Mouse (Mus musculus) MEL (cell line): ENCODE measurements around the gene Ddx21. TPM values are rescaled to one million over a fixed set of nuclear protein-coding genes. Genes with fewer than 3 reads are reported as not detected.

ENCODE experiments used
- DNase-seq: peaks from one replicate; pipeline ENCODE4 v3.0.0; 2011; ENCODE audit warnings: low read depth, low spot score
- H3K27ac ChIP-seq: 2 replicates; pipeline ENCODE4 v1.5.1; 2012; ENCODE audit warnings: low read depth, mild to moderate bottlenecking, control low read depth, low read length, moderate library complexity; ENCODE audit not compliant: control insufficient read depth
- H3K27me3 ChIP-seq, 2 experiments: fragments of 150-350 bp in 1 of 2; sonication (generic) in 1 of 2; 2 replicates each; pipeline ENCODE4 v1.6.1; 2012; ENCODE audit warnings: low read length in 2 of 2, mild to moderate bottlenecking in 2 of 2, improper control_type of control experiment in 1 of 2, moderate library complexity in 1 of 2; ENCODE audit not compliant: insufficient read depth in 2 of 2, control insufficient read depth in 1 of 2
- H3K36me3 ChIP-seq, 2 experiments: 2 replicates each; pipeline ENCODE4 v1.6.1; 2012 to 2014; ENCODE audit warnings: low read length in 2 of 2, improper control_type of control experiment in 1 of 2, inconsistent platforms in 1 of 2, mild to moderate bottlenecking in 1 of 2; ENCODE audit not compliant: insufficient read depth in 2 of 2, control insufficient read depth in 1 of 2
- H3K4me1 ChIP-seq, 2 experiments: fragments of 150-350 bp in 1 of 2; sonication (generic) in 1 of 2; 2 replicates each; pipeline ENCODE4 v1.6.1; 2012; ENCODE audit warnings: low read length in 2 of 2, improper control_type of control experiment in 1 of 2, mild to moderate bottlenecking in 1 of 2; ENCODE audit not compliant: insufficient read depth in 2 of 2, control insufficient read depth in 1 of 2
- H3K4me3 ChIP-seq, 2 experiments: fragments of 150-350 bp in 1 of 2; sonication (generic) in 1 of 2; 2 replicates each; pipeline ENCODE4 v1.5.1; 2012; ENCODE audit warnings: low read depth in 2 of 2, low read length in 2 of 2, mild to moderate bottlenecking in 2 of 2, moderate library complexity in 2 of 2, control low read depth in 1 of 2, improper control_type of control experiment in 1 of 2; ENCODE audit not compliant: control insufficient read depth in 1 of 2, insufficient read depth in 1 of 2
- H3K79me2 ChIP-seq: 2 replicates; pipeline ENCODE4 v1.6.1; 2012; ENCODE audit warnings: mild to moderate bottlenecking, low read length, moderate library complexity; ENCODE audit not compliant: control insufficient read depth, poor library complexity, insufficient read depth
- H3K9ac ChIP-seq: 2 replicates; pipeline ENCODE4 v1.6.1; 2012; ENCODE audit warnings: low read depth, mild to moderate bottlenecking, control low read depth, low read length, moderate library complexity; ENCODE audit not compliant: control insufficient read depth, poor library complexity, severe bottlenecking
- H3K9me3 ChIP-seq: fragments of 150-350 bp; sonication (generic); replicated peaks from 2 replicates; pipeline ENCODE4 v1.6.1; 2012; ENCODE audit warnings: mild to moderate bottlenecking, low read length, improper control_type of control experiment, moderate library complexity; ENCODE audit not compliant: insufficient read depth
- CTCF ChIP-seq, 3 experiments: IDR thresholded peaks in 2 of 3; conservative IDR thresholded peaks in 1 of 3; 2 replicates each; pipeline ENCODE4 v1.5.1; 2011 to 2012; ENCODE audit warnings: low read length in 3 of 3, low read depth in 2 of 3, mild to moderate bottlenecking in 2 of 3, improper control_type of control experiment in 1 of 3, inconsistent platforms in 1 of 3, mixed read lengths in 1 of 3, moderate library complexity in 1 of 3; ENCODE audit not compliant: control insufficient read depth in 1 of 3, insufficient read depth in 1 of 3, poor library complexity in 1 of 3, severe bottlenecking in 1 of 3
- ELF1 ChIP-seq: IDR thresholded peaks from 2 replicates; pipeline ENCODE4 v1.6.1; 2014; ENCODE audit warnings: low read depth, mild to moderate bottlenecking, inconsistent platforms, low read length, improper control_type of control experiment, moderate library complexity
- ETS1 ChIP-seq: IDR thresholded peaks from 2 replicates; pipeline ENCODE4 v1.6.1; 2012; ENCODE audit warnings: low read depth, mild to moderate bottlenecking, inconsistent platforms, low read length, improper control_type of control experiment, moderate library complexity
- GABPA ChIP-seq: IDR thresholded peaks from 2 replicates; pipeline ENCODE4 v1.6.1; 2012; ENCODE audit warnings: low read depth, mild to moderate bottlenecking, inconsistent platforms, low read length, improper control_type of control experiment, moderate library complexity
- HCFC1 ChIP-seq: IDR thresholded peaks from 2 replicates; pipeline ENCODE4 v1.6.1; 2012; ENCODE audit warnings: low read depth, mild to moderate bottlenecking, inconsistent platforms, low read length, improper control_type of control experiment, moderate library complexity
- JUND ChIP-seq: IDR thresholded peaks from 2 replicates; pipeline ENCODE4 v1.6.1; 2011; ENCODE audit warnings: low read depth, mild to moderate bottlenecking, improper control_type of control experiment, low read length
- KAT2A ChIP-seq: conservative IDR thresholded peaks from 2 replicates; pipeline ENCODE4 v1.6.1; 2012; ENCODE audit warnings: low read depth, low read length, improper control_type of control experiment, inconsistent platforms
- MEF2A ChIP-seq: IDR thresholded peaks from 2 replicates; pipeline ENCODE4 v1.6.1; 2014; ENCODE audit warnings: low read depth, mild to moderate bottlenecking, inconsistent platforms, low read length, improper control_type of control experiment; ENCODE audit not compliant: poor library complexity, insufficient replicate concordance, severe bottlenecking; ENCODE audit errors: extremely low read depth
- MXI1 ChIP-seq: IDR thresholded peaks from 2 replicates; pipeline ENCODE4 v1.6.1; 2011; ENCODE audit warnings: mild to moderate bottlenecking, low read depth, low read length, improper control_type of control experiment
- NELFE ChIP-seq: IDR thresholded peaks from 2 replicates; pipeline ENCODE4 v1.6.1; 2011; ENCODE audit warnings: low read depth, low read length, improper control_type of control experiment
- POLR2A ChIP-seq, 2 experiments: IDR thresholded peaks; 2 replicates each; pipeline ENCODE4 v1.6.1; 2011 to 2012; ENCODE audit warnings: low read length in 2 of 2, mild to moderate bottlenecking in 2 of 2, control low read depth in 1 of 2, improper control_type of control experiment in 1 of 2, low read depth in 1 of 2, moderate library complexity in 1 of 2; ENCODE audit not compliant: control insufficient read depth in 1 of 2, insufficient read depth in 1 of 2, poor library complexity in 1 of 2
- POLR2AphosphoS2 ChIP-seq: IDR thresholded peaks from 2 replicates; pipeline ENCODE4 v1.6.1; 2011; ENCODE audit warnings: low read length, improper control_type of control experiment
- RCOR1 ChIP-seq: IDR thresholded peaks from 2 replicates; pipeline ENCODE4 v1.6.1; 2012; ENCODE audit warnings: low read depth, mild to moderate bottlenecking, inconsistent platforms, low read length, improper control_type of control experiment
- SIN3A ChIP-seq: IDR thresholded peaks from 2 replicates; pipeline ENCODE4 v1.6.1; 2012; ENCODE audit warnings: low read length, improper control_type of control experiment, inconsistent platforms
- TBP ChIP-seq: IDR thresholded peaks from 2 replicates; pipeline ENCODE4 v1.8.0; 2011; ENCODE audit warnings: low read depth, low read length, improper control_type of control experiment
- TCF12 ChIP-seq: IDR thresholded peaks from 2 replicates; pipeline ENCODE4 v1.6.1; 2014; ENCODE audit warnings: low read depth, mild to moderate bottlenecking, inconsistent platforms, low read length, improper control_type of control experiment, moderate library complexity
- UBTF ChIP-seq: IDR thresholded peaks from 2 replicates; pipeline ENCODE4 v1.6.1; 2012; ENCODE audit warnings: low read depth, mild to moderate bottlenecking, inconsistent platforms, low read length, improper control_type of control experiment, moderate library complexity, borderline replicate concordance; ENCODE audit not compliant: insufficient read depth
- ZMIZ1 ChIP-seq: IDR thresholded peaks from 2 replicates; pipeline ENCODE4 v1.6.1; 2012; ENCODE audit warnings: low read depth, mild to moderate bottlenecking, inconsistent platforms, low read length, improper control_type of control experiment, moderate library complexity
- polyA plus RNA-seq, 2 experiments: library from polyadenylated mRNA; stranded (reverse) in 1 of 2; unstranded in 1 of 2; fragments of >175 nt in 1 of 2; fragments of >200 nt in 1 of 2; gene quantifications; 2 replicates each; pipeline versions ENCODE4 v1.2.1 to v1.2.4; 2012; ENCODE audit warnings: low replicate concordance in 2 of 2, low read depth in 1 of 2; ENCODE audit not compliant: insufficient read length in 2 of 2, insufficient read depth in 1 of 2, missing spikeins in 1 of 2
- total RNA-seq: library from RNA; depleted of rRNA; stranded (reverse); fragments of 300-350 nt; gene quantifications from 2 replicates; pipeline ENCODE4 v1.2.3, GENCODE M21; 2012

Ddx21 gene
- total and polyA plus RNA-seq, 3 experiments, result 299 to 2,442 (median 386) TPM

DNA sequence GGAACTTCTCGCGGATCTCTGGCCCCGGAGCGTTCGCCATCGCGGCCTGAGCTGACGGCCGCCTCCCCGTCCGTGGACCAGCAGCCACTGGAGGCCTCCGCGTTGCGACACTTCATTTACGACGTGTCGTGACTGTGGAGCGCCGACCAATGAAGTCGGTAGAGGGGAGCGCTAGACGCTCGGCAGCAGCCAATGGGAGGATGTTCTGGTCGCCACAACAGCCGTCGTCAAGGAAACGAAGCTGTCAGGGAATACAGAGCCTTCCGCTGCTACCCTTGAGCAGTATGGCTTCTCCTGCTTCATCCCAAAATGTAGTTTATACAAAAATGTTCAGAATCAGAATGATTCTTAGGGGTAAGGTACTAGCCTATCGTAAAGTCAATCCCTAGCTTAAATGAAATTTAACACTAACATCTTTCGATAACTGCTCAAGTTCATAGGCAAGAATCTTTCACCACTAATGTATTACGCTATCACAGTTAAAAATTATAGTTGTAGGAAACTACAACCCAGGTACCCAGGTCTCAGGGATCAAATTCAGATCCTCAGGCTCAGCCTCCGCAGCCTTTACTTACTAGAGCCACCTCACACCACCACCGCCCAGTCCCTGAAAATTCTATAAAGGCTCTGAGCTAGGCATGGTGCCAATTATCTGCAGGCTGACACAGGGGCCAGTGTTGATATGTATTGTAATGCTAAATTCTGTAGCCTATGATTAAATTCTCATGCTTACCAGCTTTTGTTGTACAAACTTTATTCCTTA lies 23.6 kb downstream of the Ddx21 start, which contains the start of gene Kif1bp:
Gene Kif1bp (minus strand): TSS at position 120 of the 763 bp plus-strand sequence.
- TF ChIP-seq MEF2A (no peak), ZMIZ1 (peak; percentile 82), POLR2A (IDR thresholded peaks at IDR 0.05; ENCODE audit: control insufficient read depth in 1 of 2, insufficient read depth in 1 of 2, low read depth in 1 of 2, low read length in 2 of 2, poor library complexity in 1 of 2) (peak in 1 of 2 experiments; percentile 83; a peak in 1 of 4 replicates), TCF12 (peak; percentile 68; the same call in 1 of the 2 replicates), NELFE (peak; percentile 90), UBTF (0 out of 2 replicates have a peak, but pooled peaks have one; percentile 45), HCFC1 (peak; percentile 94), TBP (peak; percentile 46; the same call in 1 of the 2 replicates), ELF1 (peak; percentile 91), GABPA (no peak; the same call in 1 of the 2 replicates), MXI1 (no peak), POLR2AphosphoS2 (peak; percentile 85), KAT2A (peak; percentile 92), SIN3A (peak; percentile 95)
- H3K79me2 ChIP-seq, result peaks cover 15% of the 10 kb centered on the region
- H3K27ac ChIP-seq, result peak within 1 kb of the TSS; percentile 48
- H3K27me3 ChIP-seq, result no peaks in the 10 kb centered on the region
- peaks cover 0 to 2% of the 10 kb centered on the region in 2 experiments; a peak in 1 of 4 replicates for H3K4me1 ChIP-seq
- peak; percentile 99 for DNase-seq
- H3K9me3 ChIP-seq, result no peaks in the 10 kb centered on the region
- peak within 1 kb of the TSS; percentile 65 to 68 for H3K4me3 ChIP-seq
- H3K36me3 ChIP-seq, result peaks cover 21% of the 10 kb centered on the region in 2 experiments
- H3K9ac ChIP-seq, result peak within 1 kb of the TSS; percentile 78

DNA sequence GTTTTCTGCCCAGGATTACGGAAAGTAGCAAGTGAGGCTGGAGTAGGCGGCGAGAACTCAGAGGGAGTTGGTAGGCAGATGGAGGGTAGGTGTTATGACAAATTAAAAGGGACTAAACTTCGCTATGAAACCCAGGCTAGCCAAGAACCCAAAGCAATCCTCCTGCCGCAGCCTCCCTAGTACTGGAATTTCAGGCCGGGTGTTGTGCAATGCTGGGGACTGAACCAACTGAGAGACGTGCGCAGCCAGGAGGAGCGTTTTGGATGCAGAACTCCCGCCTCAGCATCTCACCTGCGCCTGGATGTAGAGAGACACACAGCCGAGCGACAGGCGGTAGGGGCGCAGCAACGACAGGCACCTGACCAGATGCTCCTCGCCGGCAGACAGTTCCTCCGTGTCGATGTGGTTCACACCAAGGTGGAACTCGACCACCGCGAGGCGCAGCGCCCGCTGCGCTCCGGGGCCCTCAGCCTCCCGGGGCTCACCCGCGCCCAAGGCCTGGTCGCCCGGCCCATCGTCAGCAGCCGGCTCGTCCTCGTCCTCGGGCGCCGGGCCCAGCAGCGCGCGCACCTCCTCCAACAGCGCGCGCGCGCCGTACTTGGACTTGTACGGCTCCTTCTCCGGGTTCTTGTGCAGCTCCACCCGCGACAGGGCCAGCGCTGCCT lies 24.3 kb downstream of the Ddx21 start:
- Histone ChIP-seq H3K9me3 (no peaks in the 10 kb centered on the region), H3K36me3 (peaks cover 14 to 21% of the 10 kb centered on the region in 2 experiments), H3K27me3 (no peaks in the 10 kb centered on the region), H3K27ac (peak overlapping the region; percentile 42; the same call in 1 of the 2 replicates), H3K4me3 (peak overlapping the region; percentile 65 to 68), H3K79me2 (peaks cover 15% of the 10 kb centered on the region), H3K4me1 (no peaks in the 10 kb centered on the region), H3K9ac (peak overlapping the region; percentile 78)
- TF ChIP-seq TBP, result no peak
- TF ChIP-seq UBTF, result peak; percentile 94; the same call in 1 of the 2 replicates
- no peak for TF ChIP-seq POLR2AphosphoS2
- TF ChIP-seq POLR2A (IDR thresholded peaks at IDR 0.05; ENCODE audit: control insufficient read depth in 1 of 2, insufficient read depth in 1 of 2, low read depth in 1 of 2, low read length in 2 of 2, poor library complexity in 1 of 2), result peak in 1 of 2 experiments; percentile 98; a peak in 2 of 4 replicates
- TF ChIP-seq RCOR1, result no peak
- TF ChIP-seq CTCF (IDR thresholded peaks at IDR 0.05 in 2 of 3, conservative IDR thresholded peaks at IDR 0.05 in 1 of 3; ENCODE audit: control insufficient read depth in 1 of 3, insufficient read depth in 1 of 3, low read depth in 2 of 3, low read length in 3 of 3, poor library complexity in 1 of 3, severe bottlenecking in 1 of 3), result no peak
- TF ChIP-seq JUND, result no peak
- TF ChIP-seq ETS1, result no peak
- DNase-seq, result no peak
